Mouse (Mus musculus): ENCODE results near the gene Ppm1g. TPM values are rescaled to one million over a fixed set of nuclear protein-coding genes. Genes with fewer than 3 reads are reported as not detected.

The Ppm1g gene
- polyA plus RNA-seq, 1 experiment from 2014 or later, result 85.4 TPM

DNA sequence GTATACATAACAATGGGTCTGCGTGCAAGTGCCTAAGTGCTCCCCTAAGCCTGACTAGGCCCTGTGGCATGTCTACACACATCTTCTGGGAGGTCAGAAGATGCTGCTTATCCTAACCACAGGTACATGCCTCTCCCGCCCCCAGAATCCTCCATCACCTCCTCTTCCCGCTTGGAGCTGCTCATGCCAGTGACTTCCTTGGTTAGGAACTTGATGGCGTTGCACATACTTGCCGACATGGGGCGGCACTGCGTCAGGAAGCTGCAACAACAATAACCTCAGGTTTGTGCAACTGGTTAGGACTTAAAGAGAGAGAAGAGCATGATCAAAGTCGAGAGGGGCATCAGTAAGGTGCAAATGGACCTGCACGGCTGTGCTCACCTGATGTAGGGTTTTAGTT lies 30.3 kb downstream of the Ppm1g start:
- Histone ChIP-seq H3K36me3 (ENCODE audit: control insufficient read depth, insufficient read depth, low read length) (peaks cover 63% of the 10 kb centered on the region), H3K4me1 (ENCODE audit: control insufficient read depth in 2 of 2, insufficient read depth in 2 of 2, low read length in 2 of 2) (peaks cover 4 to 19% of the 10 kb centered on the region in 2 experiments; a peak in 3 of 4 replicates), H3K4me2 (ENCODE audit: low read length) (no peak overlapping the region), H3K27me3 (ENCODE audit: control insufficient read depth, insufficient read depth, low read length) (no peaks in the 10 kb centered on the region), H3K9me3 (ENCODE audit: control insufficient read depth, low read length) (no peaks in the 10 kb centered on the region), H3K9ac (ENCODE audit: low read length) (no peak overlapping the region), H3K4me3 (ENCODE audit: control insufficient read depth in 1 of 2, insufficient read depth in 1 of 2, low read depth in 1 of 2, low read length in 2 of 2) (no peak overlapping the region), H3K27ac (replicated peaks in 1 of 2; ENCODE audit: control insufficient read depth in 1 of 2, insufficient read depth in 1 of 2, low read depth in 2 of 2, low read length in 2 of 2) (no peak overlapping the region)
- ATAC-seq (ENCODE audit: insufficient number of reproducible peaks, insufficient read depth, low FRiP score, low read depth), result no peak
- WGBS, result 86% methylated on average over 9 of the region's 9 CpGs

DNA sequence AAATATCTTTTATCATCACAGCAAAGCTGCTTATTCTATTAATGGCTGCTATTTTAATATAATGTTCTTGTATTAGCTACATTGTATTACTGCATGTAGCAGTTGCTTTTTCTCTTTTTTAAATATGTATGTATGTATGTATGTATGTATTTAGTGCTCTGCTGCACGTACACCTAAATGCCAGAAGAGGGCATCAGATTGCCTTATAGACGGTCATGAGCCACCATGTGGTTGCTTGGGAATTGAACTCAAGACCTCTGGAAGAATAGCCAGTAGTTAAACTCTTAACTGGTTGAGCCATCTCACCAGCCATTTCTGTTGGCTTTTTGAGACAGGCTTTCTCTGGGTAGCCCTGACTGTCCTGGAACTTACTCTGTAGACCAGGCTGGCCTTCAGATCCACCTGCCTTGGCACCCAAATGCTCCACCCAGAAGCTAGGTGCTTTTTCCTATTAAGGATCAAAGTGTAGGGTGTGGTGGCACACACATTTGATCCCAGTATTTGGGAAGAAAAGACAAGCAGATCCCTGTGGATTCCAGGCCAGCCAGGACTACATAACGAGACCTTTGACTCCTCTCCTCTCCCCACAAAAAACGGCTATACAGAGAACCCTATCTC lies 32.2 kb downstream of the Ppm1g start:
- H3K36me3 ChIP-seq (ENCODE audit: control insufficient read depth, insufficient read depth, low read length), result peaks cover 50% of the 10 kb centered on the region
- no peak for ATAC-seq (ENCODE audit: insufficient number of reproducible peaks, insufficient read depth, low FRiP score, low read depth)
- H3K27ac ChIP-seq (replicated peaks in 1 of 2; ENCODE audit: control insufficient read depth in 1 of 2, insufficient read depth in 1 of 2, low read depth in 2 of 2, low read length in 2 of 2), result no peak overlapping the region
- WGBS, result 76% methylated on average over 4 of the region's 4 CpGs
- H3K9me3 ChIP-seq (ENCODE audit: control insufficient read depth, low read length), result no peaks in the 10 kb centered on the region
- H3K4me3 ChIP-seq (ENCODE audit: control insufficient read depth in 1 of 2, insufficient read depth in 1 of 2, low read depth in 1 of 2, low read length in 2 of 2), result no peak overlapping the region
- peaks cover 4 to 11% of the 10 kb centered on the region in 2 experiments; a peak in 3 of 4 replicates for H3K4me1 ChIP-seq (ENCODE audit: control insufficient read depth in 2 of 2, insufficient read depth in 2 of 2, low read length in 2 of 2)
- H3K4me2 ChIP-seq (ENCODE audit: low read length), result no peak overlapping the region
- H3K9ac ChIP-seq (ENCODE audit: low read length), result no peak overlapping the region
- no peaks in the 10 kb centered on the region for H3K27me3 ChIP-seq (ENCODE audit: control insufficient read depth, insufficient read depth, low read length)

DNA sequence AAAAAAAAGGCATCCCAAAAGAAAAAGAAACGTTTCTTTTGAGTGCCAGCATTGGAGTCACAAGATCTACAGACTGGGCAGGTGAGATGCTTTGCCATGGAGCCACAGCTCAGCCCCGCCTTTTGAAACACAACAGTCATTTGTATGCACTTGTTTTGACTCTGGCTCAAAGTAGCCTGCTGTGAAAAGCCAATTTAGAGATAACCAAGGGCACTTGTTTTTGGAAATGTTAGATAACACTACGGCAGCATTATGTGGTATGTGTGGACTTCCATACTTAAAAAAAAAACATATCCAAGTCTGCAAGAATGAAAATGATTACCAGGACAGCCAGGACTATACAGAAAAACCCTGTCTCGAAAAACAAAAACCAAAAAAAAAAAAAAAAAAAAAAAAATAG lies 36.8 kb downstream of the Ppm1g start:
- WGBS, result 37% methylated on average over 4 of the region's 4 CpGs
- Histone ChIP-seq H3K9me3 (ENCODE audit: control insufficient read depth, low read length) (no peaks in the 10 kb centered on the region), H3K27me3 (ENCODE audit: control insufficient read depth, insufficient read depth, low read length) (no peaks in the 10 kb centered on the region), H3K4me1 (ENCODE audit: control insufficient read depth in 2 of 2, insufficient read depth in 2 of 2, low read length in 2 of 2) (peaks cover 0 to 7% of the 10 kb centered on the region in 2 experiments; a peak in 2 of 4 replicates), H3K4me2 (ENCODE audit: low read length) (no peak overlapping the region), H3K36me3 (ENCODE audit: control insufficient read depth, insufficient read depth, low read length) (peaks cover 23% of the 10 kb centered on the region), H3K27ac (replicated peaks in 1 of 2; ENCODE audit: control insufficient read depth in 1 of 2, insufficient read depth in 1 of 2, low read depth in 2 of 2, low read length in 2 of 2) (no peak overlapping the region), H3K4me3 (ENCODE audit: control insufficient read depth in 1 of 2, insufficient read depth in 1 of 2, low read depth in 1 of 2, low read length in 2 of 2) (no peak overlapping the region), H3K9ac (ENCODE audit: low read length) (no peak overlapping the region)
- ATAC-seq (ENCODE audit: insufficient number of reproducible peaks, insufficient read depth, low FRiP score, low read depth), result no peak

DNA sequence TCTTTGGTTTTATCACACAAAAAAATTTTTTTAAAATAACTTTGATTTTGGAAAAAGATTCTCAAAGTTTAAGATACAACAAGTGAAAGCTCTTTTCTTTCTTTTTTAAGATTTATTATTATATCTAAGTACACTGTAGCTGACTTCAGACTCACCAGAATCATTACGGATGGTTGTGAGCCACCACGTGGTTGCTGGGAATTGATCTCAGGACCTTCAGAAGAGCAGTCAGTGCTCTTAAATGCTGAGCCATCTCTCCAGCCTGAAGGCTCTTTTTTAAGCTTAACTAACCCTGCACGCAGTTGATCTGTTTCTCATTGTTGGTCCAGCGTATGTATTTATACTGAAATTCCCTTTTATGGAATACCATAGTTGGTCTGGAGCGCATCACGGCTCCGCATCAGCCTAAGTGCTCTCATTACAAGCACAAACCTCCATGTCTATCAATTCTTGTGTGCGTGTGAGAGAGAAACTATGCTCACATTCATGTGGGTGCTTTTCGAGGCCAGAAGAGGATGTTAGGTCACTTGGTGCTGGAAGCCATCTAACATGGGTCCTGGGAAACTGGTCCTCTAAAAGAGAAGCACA lies 39.2 kb downstream of the Ppm1g start:
- H3K9me3 ChIP-seq (ENCODE audit: control insufficient read depth, low read length), result no peaks in the 10 kb centered on the region
- peak overlapping the region in 1 of 2 experiments; percentile 82; a peak in 1 of 4 replicates for H3K4me3 ChIP-seq (ENCODE audit: control insufficient read depth in 1 of 2, insufficient read depth in 1 of 2, low read depth in 1 of 2, low read length in 2 of 2)
- WGBS, result 88% methylated on average over 9 of the region's 9 CpGs
- H3K27ac ChIP-seq (replicated peaks in 1 of 2; ENCODE audit: control insufficient read depth in 1 of 2, insufficient read depth in 1 of 2, low read depth in 2 of 2, low read length in 2 of 2), result no peak overlapping the region; a peak in 1 of 4 replicates
- H3K36me3 ChIP-seq (ENCODE audit: control insufficient read depth, insufficient read depth, low read length), result no peaks in the 10 kb centered on the region
- ATAC-seq (ENCODE audit: insufficient number of reproducible peaks, insufficient read depth, low FRiP score, low read depth), result no peak
- H3K27me3 ChIP-seq (ENCODE audit: control insufficient read depth, insufficient read depth, low read length), result no peaks in the 10 kb centered on the region
- H3K9ac ChIP-seq (ENCODE audit: low read length), result no peak overlapping the region
- peaks cover 0 to 8% of the 10 kb centered on the region in 2 experiments; a peak in 2 of 4 replicates for H3K4me1 ChIP-seq (ENCODE audit: control insufficient read depth in 2 of 2, insufficient read depth in 2 of 2, low read length in 2 of 2)
- H3K4me2 ChIP-seq (ENCODE audit: low read length), result 0 out of 2 replicates have a peak overlapping the region, but pooled peaks have one; percentile 67

GRCm38 (mm10) chr5:31179766-31180630 lies 40.5 kb downstream of the Ppm1g start, which contains the start of the genes Gm29609 and Gtf3c2:
Gm29609 (minus strand) TSS chr5:31179911.
Gtf3c2 (minus strand) TSS chr5:31180144.
- peak within 1 kb of the TSS; percentile 74 to 82 for H3K4me3 ChIP-seq (ENCODE audit: control insufficient read depth in 1 of 2, insufficient read depth in 1 of 2, low read depth in 1 of 2, low read length in 2 of 2)
- peak within 1 kb of the TSS; percentile 79 for H3K9ac ChIP-seq (ENCODE audit: low read length)
- WGBS, result under 1% methylated on average over 59 of the region's 59 CpGs
- peak; percentile 98 for ATAC-seq (ENCODE audit: insufficient number of reproducible peaks, insufficient read depth, low FRiP score, low read depth)
- no peaks in the 10 kb centered on the region for H3K36me3 ChIP-seq (ENCODE audit: control insufficient read depth, insufficient read depth, low read length)
- peak within 1 kb of the TSS; percentile 97 for H3K4me2 ChIP-seq (ENCODE audit: low read length)
- H3K27ac ChIP-seq (replicated peaks in 1 of 2; ENCODE audit: control insufficient read depth in 1 of 2, insufficient read depth in 1 of 2, low read depth in 2 of 2, low read length in 2 of 2), result peak within 1 kb of the TSS; percentile 93 to 98
- no peaks in the 10 kb centered on the region for H3K27me3 ChIP-seq (ENCODE audit: control insufficient read depth, insufficient read depth, low read length)
- H3K4me1 ChIP-seq (ENCODE audit: control insufficient read depth in 2 of 2, insufficient read depth in 2 of 2, low read length in 2 of 2), result peaks cover 0 to 8% of the 10 kb centered on the region in 2 experiments; a peak in 2 of 4 replicates
- H3K9me3 ChIP-seq (ENCODE audit: control insufficient read depth, low read length), result no peaks in the 10 kb centered on the region

DNA sequence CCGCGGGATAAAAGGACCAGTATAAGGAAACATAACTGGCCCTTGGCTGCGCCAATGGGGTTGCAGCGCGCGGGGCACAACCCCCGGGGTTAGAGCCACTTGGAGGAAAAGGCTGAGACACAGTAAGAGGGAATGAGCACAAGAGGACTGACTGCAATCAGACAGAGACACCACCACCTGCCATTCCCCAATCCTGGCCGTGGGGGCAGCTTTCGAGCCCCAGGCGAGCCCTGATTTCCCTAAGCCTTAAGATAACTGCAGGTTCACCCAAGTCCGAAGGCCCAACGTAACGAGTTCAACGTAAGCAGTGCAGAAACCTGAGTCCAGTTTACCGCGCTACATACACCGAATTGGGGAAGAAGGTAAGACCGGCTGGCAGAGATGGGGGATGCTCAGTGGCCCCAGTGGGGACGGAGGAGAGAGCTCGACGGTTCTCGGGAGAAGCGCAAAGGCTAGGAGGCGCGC lies 41.2 kb downstream of the Ppm1g start:
- under 1% methylated on average over 25 of the region's 25 CpGs for WGBS
- Histone ChIP-seq H3K4me2 (ENCODE audit: low read length) (peak overlapping the region; percentile 97), H3K27ac (replicated peaks in 1 of 2; ENCODE audit: control insufficient read depth in 1 of 2, insufficient read depth in 1 of 2, low read depth in 2 of 2, low read length in 2 of 2) (peak overlapping the region; percentile 93 to 98), H3K36me3 (ENCODE audit: control insufficient read depth, insufficient read depth, low read length) (peaks cover 2% of the 10 kb centered on the region), H3K4me1 (ENCODE audit: control insufficient read depth in 2 of 2, insufficient read depth in 2 of 2, low read length in 2 of 2) (peaks cover 0 to 8% of the 10 kb centered on the region in 2 experiments; a peak in 2 of 4 replicates), H3K4me3 (ENCODE audit: control insufficient read depth in 1 of 2, insufficient read depth in 1 of 2, low read depth in 1 of 2, low read length in 2 of 2) (peak overlapping the region; percentile 74 to 82), H3K27me3 (ENCODE audit: control insufficient read depth, insufficient read depth, low read length) (no peaks in the 10 kb centered on the region), H3K9ac (ENCODE audit: low read length) (peak overlapping the region; percentile 79), H3K9me3 (ENCODE audit: control insufficient read depth, low read length) (no peaks in the 10 kb centered on the region)
- ATAC-seq (ENCODE audit: insufficient number of reproducible peaks, insufficient read depth, low FRiP score, low read depth), result peak; percentile 34; the same call in 1 of the 2 replicates

DNA sequence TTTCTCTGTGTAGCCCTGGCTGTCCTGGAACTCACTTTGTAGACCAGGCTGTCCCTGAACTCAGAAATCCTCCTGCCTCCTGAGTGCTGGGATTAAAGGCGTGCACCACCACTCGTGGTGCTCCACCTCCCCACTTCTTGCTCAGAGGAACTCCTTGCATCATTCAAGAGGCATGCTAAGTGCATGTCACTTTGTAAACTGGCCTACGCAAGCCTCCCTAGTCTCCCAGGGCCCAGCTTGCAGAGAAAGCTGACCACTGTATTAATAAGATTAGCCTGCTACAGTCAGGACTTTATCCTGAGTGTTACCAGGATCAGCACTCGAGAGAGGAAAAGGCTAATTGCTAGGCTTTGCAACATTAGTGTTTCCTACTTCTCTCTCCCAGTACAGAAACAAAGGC lies 51.9 kb downstream of the Ppm1g start:
- no peaks in the 10 kb centered on the region for H3K4me1 ChIP-seq (ENCODE audit: control insufficient read depth in 2 of 2, insufficient read depth in 2 of 2, low read length in 2 of 2)
- 62% methylated on average over 4 of the region's 4 CpGs for WGBS
- no peak overlapping the region for H3K27ac ChIP-seq (replicated peaks in 1 of 2; ENCODE audit: control insufficient read depth in 1 of 2, insufficient read depth in 1 of 2, low read depth in 2 of 2, low read length in 2 of 2)
- H3K9ac ChIP-seq (ENCODE audit: low read length), result no peak overlapping the region
- H3K4me2 ChIP-seq (ENCODE audit: low read length), result no peak overlapping the region
- ATAC-seq (ENCODE audit: insufficient number of reproducible peaks, insufficient read depth, low FRiP score, low read depth), result no peak
- H3K4me3 ChIP-seq (ENCODE audit: control insufficient read depth in 1 of 2, insufficient read depth in 1 of 2, low read depth in 1 of 2, low read length in 2 of 2), result no peak overlapping the region
- no peaks in the 10 kb centered on the region for H3K27me3 ChIP-seq (ENCODE audit: control insufficient read depth, insufficient read depth, low read length)
- peaks cover 99% of the 10 kb centered on the region for H3K36me3 ChIP-seq (ENCODE audit: control insufficient read depth, insufficient read depth, low read length)
- no peaks in the 10 kb centered on the region for H3K9me3 ChIP-seq (ENCODE audit: control insufficient read depth, low read length)
